Mouse (Mus musculus) naive thymus-derived CD4-positive, alpha-beta T cell, adult 2 months (primary cell): ENCODE data around the gene Prpf40a.

Experiments used
- DNase-seq: peaks from one replicate; pipeline ENCODE4 v3.0.0-alpha.2; 2011; ENCODE audit warnings: low read depth

The Prpf40a gene

DNA sequence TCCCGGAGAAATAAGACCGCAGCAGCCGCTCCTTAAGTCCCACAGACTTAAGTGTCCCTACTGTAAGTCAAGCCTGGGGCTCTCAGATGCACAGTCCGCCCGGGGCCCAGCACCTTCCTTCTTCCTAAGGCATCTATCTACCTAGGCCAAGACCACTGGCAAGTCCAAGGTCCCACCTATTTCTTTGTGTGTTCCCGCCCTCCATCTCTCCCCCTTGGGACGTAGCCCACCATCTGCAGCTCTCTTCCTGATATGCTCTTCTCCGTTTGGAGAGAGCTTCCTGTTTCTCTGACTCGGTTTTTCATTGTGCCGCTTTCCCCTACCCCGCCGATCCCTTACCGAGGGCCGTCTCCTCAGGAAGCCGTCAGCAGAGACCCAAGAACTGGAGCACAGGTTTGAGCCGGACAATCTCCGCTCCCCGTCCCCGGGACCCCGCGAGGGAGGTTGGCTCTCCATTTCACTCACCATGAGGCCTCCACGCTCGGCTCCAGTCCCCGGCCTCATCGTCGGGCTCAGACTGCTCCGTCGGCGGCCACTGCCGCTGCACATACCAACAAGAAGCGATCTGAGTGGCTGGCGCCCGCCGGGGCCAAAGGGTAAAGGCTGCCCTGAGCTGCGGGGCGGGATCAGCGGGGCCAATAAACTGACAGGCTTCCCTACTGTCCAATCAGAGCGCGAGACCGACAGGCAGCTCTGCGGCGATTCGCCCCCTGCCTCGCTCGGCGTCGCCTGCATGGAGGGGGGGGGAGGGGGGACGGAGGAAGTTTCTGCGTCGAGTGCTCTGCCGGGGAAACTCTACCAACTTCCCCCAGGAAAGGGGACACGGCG, at the start of gene Prpf40a:
Gene Prpf40a (minus strand): TSS at position 601 of the 828 bp plus-strand sequence.
- peak; percentile 99 for DNase-seq

DNA sequence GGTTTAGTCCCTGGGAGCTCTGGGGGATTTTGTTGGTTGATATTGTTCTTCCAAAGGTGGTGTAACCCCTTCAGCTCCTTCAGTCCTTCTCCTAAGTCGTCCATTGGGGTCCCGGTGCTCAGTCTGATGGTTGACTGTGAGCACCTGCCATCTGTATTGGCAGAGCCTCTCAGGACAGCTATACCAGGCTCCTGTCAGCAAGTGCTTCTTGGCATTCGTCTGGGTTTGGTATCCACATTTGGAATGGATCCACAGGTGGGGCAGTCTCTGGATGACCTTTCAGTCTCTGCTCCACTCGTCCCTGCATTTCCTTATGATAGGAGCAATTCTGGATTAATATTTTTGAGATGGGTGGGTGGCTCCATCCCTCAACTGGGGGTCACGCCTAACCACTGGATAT, 31.2 kb upstream of the Prpf40a start:
- DNase-seq: no peak

DNA sequence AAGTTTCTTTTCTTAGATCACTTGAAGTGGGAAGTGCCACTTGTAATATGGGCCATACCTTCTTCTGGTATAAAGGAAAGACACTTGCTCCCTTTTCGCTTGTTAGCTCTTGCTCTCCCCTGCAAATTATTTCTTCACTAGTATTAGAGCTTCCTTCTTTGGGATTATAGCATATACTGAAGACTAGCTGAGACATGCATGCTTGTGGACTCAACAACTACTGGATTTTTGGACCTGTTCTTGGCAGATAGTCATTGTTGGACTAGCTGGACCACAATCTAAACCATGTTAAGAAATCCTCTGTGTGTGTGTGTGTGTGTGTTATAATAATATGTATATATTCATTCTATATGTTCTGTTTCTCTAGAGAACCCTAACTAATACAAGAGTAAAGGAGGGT, 22.4 kb upstream of the Prpf40a start:
- no peak for DNase-seq

DNA sequence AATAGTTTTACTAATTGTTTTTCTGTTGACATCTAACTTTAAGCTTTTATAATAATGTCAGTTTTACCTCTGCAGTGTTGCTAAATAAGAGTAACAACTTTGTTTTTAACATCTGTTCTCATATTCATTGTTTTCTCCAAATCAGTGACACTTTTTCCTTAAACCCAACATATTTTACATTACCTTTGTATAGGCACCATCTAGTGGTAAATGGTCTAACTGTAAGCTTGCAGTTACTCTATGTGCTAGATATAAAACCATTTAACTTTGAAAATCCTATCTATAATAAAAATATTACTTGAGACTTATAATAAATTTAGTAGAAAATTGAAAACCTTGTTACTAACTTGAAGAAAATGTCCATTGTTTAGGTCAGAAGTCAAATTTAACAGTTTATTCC, 15.7 kb upstream of the Prpf40a start:
- no peak for DNase-seq

DNA sequence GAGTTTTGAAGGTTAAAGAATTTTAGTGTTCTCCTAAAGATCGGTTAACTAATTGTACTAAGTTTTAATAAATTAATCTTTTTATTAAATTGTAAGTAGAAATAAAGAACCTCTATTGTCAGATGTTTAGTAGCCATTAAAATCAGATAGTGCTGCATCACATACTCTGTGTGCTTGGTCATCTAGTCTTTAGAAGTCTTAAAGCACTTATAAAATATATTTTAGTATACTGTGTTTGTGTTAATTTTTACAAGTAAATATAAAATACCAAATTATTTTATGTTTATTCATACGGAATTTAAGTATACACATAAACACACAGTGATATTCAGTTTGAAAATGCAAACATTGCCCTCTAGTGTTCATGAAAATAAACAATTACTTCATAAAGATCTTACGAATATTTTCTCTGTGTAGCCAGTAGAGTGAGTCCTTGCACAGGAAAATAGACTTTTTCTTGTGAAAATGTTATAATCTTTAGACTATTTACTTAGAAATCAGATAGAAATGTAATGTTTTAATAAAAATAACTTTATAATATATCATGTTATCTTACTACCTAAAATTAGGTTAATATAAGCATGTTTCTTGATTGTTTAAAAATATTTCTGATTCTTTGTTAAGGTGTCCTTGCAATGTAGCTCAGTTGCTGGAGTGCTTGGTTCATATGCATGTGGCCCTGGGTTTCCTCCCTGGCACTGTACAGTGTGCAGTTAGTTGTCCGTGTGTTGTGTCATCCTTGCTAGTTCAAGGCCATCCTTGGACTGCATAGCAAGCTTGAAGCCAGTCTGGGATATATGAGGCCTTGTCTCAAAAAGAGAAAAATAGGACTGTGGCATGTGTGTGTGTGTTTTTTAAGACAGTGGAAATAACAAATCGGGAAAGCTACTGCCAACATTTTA, 13.5 kb upstream of the Prpf40a start:
- peak; percentile 56 for DNase-seq

DNA sequence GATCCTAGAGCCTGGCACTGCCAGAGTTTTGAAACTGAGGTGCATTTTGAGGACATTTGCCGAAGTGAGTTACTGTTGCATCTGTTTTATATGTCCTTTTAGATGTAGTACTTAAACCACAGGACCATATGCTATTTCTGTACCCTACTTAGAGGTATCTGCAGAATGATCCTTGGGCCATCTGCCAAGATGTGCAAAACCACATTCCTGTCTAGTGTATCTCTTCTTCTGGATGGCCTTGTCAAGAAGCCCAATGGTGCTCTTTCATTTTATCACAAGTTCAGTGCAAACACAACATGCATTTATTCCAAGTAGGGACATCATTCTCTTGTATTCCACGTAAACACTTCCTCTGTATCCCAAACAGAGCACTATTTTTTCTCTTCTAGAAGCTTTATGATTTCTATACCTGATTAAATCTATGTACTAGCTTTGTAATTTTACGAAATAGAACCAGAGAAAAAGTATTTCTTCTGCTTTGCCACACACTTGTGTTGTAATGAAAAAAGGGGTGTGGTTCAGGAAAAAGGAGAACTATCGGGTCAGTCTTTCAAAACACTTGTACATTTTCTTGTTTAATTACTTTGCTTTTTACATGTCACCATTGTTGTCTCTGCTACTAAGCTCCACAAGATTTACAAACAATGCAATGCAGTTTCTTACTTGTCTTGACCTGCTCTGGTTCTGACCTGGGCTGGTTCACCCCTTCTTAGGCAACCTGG, 9.2 kb upstream of the Prpf40a start:
- DNase-seq: no peak

DNA sequence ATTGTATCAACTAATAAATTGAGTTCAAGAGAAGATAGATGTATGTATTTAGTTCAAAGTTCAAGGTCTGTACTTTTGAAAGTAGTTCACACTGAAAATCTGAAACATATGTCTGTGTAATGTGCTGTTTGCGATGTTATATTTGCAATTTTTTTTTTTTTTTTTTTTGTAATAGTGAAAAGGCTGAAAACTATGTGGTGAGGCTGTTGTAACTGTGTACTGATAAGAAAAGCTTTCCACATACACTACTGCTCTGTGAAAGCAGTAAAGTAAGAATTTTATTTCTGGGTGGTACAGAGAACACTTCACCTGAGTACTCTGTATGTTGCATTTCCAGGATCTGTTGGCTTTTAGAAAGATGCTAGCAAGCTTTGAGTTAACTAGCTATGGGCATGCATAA, 8.1 kb upstream of the Prpf40a start:
- DNase-seq: no peak

DNA sequence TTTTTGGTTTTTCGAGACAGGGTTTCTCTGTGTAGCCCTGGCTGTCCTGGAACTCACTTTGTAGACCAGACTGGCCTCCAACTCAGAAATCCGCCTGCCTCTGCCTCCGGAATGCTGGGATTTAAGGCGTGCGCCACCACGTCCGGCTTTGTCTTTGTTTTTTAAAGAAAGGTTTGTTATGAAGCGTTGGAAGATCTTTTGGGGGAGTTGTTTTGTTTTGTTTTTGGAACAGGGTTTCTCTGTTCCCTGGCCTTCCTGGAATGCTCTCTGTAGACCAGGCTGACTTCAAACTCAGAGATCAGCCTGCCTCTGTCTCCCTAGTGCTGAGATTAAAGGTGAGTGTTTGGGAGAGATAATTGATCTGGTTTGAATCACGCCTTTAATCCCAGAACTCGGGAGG, 5.3 kb upstream of the Prpf40a start:
- no peak for DNase-seq

DNA sequence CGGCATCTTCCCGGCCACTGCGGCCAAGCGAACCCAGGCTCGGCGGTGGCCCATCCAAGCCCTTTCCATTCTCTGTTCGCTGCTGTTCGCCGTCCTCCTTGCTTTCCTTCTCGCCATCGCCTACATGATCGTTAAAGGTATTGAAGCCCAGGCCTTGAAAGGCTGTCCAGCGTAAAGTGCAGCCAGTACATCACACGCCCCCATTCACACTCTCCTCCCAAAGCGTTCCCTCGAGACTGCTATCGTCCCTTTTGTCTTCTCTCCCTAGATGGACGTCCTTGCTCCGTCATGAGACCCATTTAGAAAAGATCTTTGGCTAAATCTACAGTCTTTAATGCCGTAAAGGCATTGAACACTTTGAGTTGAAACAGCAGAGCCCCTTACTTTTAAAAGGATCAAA, 1.3 kb upstream of the Prpf40a start:
- no peak for DNase-seq

DNA sequence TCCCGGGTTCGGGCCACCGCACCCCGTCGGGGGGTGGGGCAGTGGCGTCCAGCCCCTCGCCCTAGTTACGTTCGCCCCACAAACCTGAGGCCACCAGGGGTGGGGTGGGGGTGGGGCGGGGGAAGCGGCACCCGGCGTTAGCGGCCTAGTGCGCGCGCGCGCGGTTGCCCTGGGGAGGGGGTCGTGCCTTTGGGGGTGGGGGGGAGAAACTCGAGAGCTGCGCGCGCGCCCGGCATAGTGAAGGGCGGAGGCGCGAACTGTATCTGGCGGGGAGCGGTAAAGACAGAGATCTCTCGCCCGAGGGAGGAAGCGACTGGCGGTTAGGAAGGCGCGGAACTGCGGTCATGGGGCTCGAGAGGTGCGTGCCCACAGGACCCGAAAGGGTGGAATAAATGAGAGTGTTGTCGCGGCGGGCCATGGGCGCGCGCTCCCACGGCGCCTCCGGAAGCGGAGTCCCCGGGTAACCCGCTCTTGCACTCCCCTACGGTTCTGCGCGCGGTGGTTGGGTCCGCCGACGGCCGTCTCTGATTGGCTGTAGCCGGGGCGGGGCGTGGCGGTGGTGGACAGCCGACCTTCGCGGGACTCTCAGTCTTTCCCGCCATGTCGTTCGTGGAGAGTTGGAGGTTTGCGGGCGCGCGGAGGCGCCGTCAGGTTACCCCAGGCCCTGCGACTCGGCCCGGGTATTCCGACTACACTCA, 588 bp upstream of the Prpf40a start, which contains the start of gene Arl6ip6:
Gene Arl6ip6 (plus strand): TSS at position 204 of the 698 bp plus-strand sequence.
- DNase-seq: peak; percentile 97

DNA sequence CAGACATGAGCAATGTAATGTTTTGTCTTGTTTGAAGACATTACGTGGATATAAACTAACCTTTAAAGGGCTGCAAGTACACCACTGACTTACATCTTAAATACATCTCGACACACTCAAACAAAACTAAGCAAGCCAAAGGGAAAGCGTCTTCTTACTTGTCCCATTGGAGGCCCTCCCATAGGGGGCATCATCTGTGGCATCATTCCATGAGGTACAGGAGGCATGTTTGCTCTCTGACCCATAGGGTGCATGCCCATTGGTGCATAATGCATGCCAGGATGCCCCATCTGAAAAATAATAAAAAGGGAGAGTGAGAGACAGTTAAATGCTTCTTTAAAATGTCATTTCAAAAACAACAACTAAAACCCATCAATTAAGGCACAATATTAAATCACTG, 1.3 kb downstream of the Prpf40a start:
- peak; percentile 31 for DNase-seq

DNA sequence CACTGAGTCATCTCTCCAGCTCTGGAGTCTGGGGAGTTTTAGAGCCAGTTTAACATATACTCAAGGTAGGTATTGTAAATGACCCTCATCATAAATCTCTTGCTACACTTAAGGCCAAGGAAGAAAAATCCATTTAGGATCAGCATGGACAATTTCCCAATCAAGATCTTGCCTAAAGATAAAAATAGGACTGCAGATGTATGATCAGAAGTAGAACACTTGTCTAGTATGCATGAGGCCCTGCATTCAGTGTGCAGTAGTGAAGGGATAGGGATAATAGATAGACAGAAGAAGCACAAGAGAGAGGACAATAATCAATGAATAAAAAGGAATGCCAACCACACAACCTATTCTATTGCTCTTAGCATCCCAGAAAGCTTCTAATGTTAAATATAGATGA, 11.2 kb downstream of the Prpf40a start:
- DNase-seq: no peak

DNA sequence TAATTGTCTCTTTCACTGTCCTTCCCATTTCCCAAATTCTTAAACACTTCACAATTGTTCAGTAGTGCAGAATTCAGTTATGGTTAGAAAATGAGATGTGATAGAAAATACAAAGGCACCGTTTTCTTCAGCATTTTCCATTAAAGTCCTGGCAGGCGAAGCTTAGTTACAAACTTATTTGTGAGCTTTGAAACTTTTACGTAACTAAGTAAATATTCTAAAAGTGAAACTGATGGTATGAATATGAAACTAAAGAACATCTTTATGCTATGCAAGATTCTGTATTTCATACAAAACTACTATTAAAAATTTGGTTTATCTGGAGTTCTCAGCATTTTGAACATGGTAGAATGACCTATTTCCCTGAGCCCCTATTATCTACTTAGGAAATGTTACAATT, 12.1 kb downstream of the Prpf40a start:
- no peak for DNase-seq

DNA sequence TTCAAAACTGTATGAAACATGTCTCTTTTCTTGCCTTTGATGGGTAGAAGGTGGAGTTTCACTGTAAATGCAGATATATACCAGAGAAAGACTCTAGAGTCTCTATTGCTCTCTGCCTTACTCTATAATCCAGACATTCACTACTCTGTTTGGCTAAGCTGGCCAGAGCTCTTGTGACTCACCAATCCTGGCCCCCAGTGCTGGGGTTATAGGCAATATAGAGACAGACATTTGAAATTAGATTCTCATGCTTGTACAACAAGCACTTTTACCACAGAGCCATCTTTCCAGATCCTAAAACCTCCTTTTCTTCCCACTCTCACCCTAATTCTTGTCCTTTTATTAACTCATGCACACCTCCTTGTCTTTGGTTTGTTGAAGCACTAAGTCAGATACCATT, 17.1 kb downstream of the Prpf40a start:
- DNase-seq: no peak

DNA sequence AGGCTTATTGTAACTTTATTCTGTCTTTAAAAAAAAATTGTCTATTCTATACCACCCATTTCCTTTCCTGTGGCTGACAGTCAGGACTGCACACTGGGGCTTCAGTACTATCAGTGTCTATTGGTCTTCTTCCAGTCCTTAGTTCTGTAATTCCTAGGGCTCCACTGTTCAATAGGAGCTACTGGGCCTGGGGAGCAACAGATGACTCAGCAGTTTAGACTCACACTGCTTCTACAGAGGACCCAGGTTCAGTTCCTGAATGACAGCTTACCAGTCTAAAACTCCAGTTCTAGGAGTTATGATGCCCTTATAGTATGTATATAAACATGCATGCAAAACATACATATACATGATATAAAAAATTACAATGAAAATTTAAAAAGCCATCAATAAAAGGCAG, 44.2 kb downstream of the Prpf40a start:
- DNase-seq: no peak

DNA sequence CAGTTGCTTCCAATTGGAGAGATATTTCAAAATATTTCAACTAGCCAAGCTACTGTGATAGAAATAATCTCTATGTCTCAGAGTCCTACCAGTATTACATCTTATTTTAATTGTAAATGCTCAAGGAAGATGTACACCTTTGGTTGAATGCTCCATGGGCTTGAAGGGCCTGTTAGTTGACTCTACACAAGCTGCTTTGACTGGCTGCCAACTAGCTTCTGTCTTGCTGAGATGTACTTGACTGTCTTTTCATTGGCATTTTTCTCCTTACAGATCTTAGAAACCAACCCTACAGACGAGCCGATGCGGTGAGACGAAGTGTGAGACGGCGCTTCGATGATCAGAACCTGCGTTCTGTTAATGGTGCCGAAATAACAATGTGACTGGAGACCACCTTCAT, 59.5 kb downstream of the Prpf40a start:
- no peak for DNase-seq

DNA sequence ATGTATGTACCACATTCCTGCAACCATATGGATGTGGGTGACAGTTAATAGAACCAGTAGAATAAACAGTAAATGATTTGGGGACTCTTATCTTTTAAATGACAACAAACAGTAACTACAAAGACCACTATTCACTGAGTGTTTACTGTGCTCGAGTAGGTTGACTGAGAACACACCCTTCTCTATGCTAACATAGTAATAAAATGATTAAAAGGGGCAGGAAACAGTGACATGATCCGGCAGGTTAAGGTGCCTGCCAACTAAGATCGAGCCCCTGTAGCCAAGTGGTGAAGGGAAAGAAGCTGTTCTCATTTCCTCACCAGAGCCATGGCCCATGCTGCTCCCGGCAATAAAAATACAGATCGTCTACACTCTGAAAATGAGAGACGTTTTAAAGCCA, 62.0 kb downstream of the Prpf40a start:
- DNase-seq: no peak

DNA sequence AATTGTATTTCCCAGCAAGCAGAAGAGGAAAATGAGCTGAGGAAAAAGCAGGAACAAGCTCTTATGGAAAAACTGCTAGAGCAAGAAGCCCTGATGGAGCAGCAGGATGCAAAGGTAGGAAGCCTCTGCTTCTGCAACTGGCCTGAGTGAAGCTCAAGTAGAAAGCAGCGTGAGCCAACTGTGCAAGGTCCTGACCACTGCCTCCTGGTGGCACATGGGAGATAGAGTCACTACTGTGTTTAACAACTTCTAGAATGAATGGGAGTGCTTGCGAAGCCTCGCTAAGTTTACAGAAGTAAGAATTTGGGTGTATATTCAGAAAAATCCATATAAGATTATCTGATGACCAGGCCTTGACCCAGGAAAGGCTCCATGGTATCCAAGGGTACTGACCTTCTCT, 65.1 kb downstream of the Prpf40a start:
- no peak for DNase-seq

DNA sequence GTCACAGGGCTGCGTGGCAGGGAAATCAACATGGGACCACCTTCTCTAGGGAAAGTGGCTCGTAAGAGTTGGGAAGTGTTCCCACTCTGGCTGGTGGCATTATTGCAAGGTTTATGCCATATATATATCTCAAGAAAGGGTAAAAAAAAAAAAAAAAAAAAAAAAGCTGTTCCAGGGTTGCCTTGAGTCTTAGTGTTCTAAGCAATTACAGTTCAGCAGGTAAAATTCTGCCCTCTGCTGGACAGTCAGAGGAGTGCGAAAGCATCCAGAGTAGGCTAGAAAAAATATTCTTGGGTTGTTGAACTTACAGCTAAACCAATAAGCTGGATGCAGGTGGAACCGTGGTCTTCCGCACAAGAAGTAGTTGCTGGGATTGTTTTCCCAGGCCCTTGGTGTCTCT, 69.3 kb downstream of the Prpf40a start:
- peak; percentile 59 for DNase-seq

DNA sequence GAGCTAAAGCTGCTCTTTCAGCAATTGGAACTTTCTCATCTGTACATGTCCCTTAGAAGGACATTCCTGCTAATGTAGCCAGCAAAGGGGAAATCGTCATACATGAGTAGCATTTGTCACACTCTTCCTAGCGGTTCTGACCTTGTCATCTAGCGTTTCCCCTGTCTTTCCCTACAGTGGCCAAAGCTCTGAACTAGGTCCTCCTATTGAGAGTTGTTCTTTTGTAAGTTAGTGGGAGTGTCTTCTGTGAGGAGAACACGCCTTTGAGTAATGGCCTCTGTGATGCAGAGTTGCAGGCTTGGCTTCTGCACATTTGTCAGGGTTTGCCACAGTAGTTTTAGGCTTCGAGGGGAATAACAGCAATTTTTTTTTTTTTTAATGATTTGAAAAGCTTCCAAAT, 82.5 kb downstream of the Prpf40a start:
- no peak for DNase-seq

DNA sequence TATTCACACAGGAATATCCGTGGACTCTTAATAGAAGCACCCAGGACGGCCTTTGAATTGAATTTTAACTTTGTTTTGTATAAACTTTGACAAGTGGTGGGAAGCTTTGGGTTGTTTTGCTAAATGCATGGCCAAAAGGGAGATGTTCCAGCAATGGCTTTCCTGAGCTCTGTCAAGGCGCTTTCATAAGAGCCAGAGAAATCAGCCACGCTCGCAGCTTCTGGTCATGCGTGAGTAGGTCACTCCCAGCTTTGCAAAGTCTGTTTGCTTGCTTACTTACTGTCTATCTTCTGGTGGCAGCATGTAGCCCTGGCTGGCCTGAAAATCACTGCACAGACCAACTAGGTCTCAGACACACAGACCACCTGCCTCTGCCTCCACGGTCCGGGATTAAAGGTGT, 84.6 kb downstream of the Prpf40a start:
- DNase-seq: no peak

DNA sequence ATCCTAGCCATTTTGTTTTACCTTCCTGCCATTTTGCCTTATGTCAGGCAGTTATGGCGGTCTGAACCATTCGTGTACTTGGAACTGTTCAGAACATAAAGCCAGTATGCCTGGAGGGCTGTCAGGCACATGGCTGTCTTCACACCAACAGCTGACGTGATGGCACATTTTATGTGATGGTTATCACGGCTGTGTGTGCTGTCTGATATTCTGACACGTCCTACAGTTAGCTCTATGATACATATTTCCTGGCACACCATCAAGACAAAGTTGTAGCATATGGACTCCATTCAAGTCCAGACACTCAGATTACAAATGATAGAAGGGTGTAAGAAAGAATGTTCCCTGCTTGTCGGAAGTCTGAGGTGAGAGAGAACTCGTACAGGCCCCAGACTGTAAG, 85.0 kb downstream of the Prpf40a start:
- no peak for DNase-seq
